Mouse (Mus musculus): ENCODE results near the gene Kctd15. TPM values are rescaled to one million over a fixed set of nuclear protein-coding genes. Genes with fewer than 3 reads are reported as not detected.

Gene Kctd15
- total and polyA plus RNA-seq, 3 experiments, result not detected

- Histone ChIP-seq H3K4me1 (ENCODE audit: control insufficient read depth in 1 of 2, insufficient read depth in 2 of 2, low read length in 2 of 2) (no peaks in the 10 kb centered on the region), H3K27me3 (ENCODE audit: control insufficient read depth in 1 of 2, insufficient read depth in 2 of 2, low read length in 2 of 2) (no peaks in the 10 kb centered on the region), H3K27ac (ENCODE audit: control insufficient read depth, low read depth, low read length) (no peak overlapping the region), H3K9ac (ENCODE audit: control insufficient read depth, low read depth, low read length, poor library complexity, severe bottlenecking) (no peak overlapping the region), H3K9me3 (replicated peaks; ENCODE audit: insufficient read depth, low read length) (no peaks in the 10 kb centered on the region), H3K36me3 (ENCODE audit: control insufficient read depth in 1 of 2, insufficient read depth in 2 of 2, low read length in 2 of 2) (no peaks in the 10 kb centered on the region), H3K4me3 (ENCODE audit: control insufficient read depth in 1 of 2, insufficient read depth in 1 of 2, low read depth in 2 of 2, low read length in 2 of 2) (no peak overlapping the region), H3K79me2 (ENCODE audit: control insufficient read depth, insufficient read depth, low read length, poor library complexity) (no peaks in the 10 kb centered on the region)
- TF ChIP-seq EP300 (IDR thresholded peaks at IDR 0.05; ENCODE audit: low read depth in 1 of 2, low read length in 2 of 2), result no peak
- no peak for TF ChIP-seq UBTF (IDR thresholded peaks at IDR 0.05; ENCODE audit: borderline replicate concordance, insufficient read depth, low read depth, low read length)
- no peak for TF ChIP-seq BHLHE40 (IDR thresholded peaks at IDR 0.05; ENCODE audit: borderline replicate concordance, low read depth, low read length)
- no peak for TF ChIP-seq TAL1 (IDR thresholded peaks at IDR 0.05; ENCODE audit: low read length)
- no peak for TF ChIP-seq MYC (IDR thresholded peaks at IDR 0.05; ENCODE audit: low read depth, low read length)
- TF ChIP-seq ELF1 (IDR thresholded peaks at IDR 0.05; ENCODE audit: low read depth, low read length), result no peak
- TF ChIP-seq RAD21 (IDR thresholded peaks at IDR 0.05; ENCODE audit: low read depth, low read length), result no peak
- TF ChIP-seq POLR2AphosphoS2 (IDR thresholded peaks at IDR 0.05; ENCODE audit: low read length), result no peak
- no peak for TF ChIP-seq NELFE (IDR thresholded peaks at IDR 0.05; ENCODE audit: low read depth, low read length)
- no peak for TF ChIP-seq JUND (IDR thresholded peaks at IDR 0.05; ENCODE audit: low read depth, low read length)
- no peak for TF ChIP-seq MAZ (IDR thresholded peaks at IDR 0.05; ENCODE audit: low read depth, low read length)
- TF ChIP-seq HCFC1 (IDR thresholded peaks at IDR 0.05; ENCODE audit: low read depth, low read length), result no peak
- no peak for DNase-seq (ENCODE audit: low read depth, low spot score)
Measured at GRCm38 (mm10) chr7:34597986-34598385, 58.5 kb downstream of the Kctd15 start.

- Histone ChIP-seq H3K9me3 (replicated peaks; ENCODE audit: insufficient read depth, low read length) (no peaks in the 10 kb centered on the region), H3K4me3 (ENCODE audit: control insufficient read depth in 1 of 2, insufficient read depth in 1 of 2, low read depth in 2 of 2, low read length in 2 of 2) (no peak overlapping the region), H3K9ac (ENCODE audit: control insufficient read depth, low read depth, low read length, poor library complexity, severe bottlenecking) (no peak overlapping the region), H3K27ac (ENCODE audit: control insufficient read depth, low read depth, low read length) (no peak overlapping the region), H3K79me2 (ENCODE audit: control insufficient read depth, insufficient read depth, low read length, poor library complexity) (no peaks in the 10 kb centered on the region), H3K36me3 (ENCODE audit: control insufficient read depth in 1 of 2, insufficient read depth in 2 of 2, low read length in 2 of 2) (no peaks in the 10 kb centered on the region), H3K4me1 (ENCODE audit: control insufficient read depth in 1 of 2, insufficient read depth in 2 of 2, low read length in 2 of 2) (no peaks in the 10 kb centered on the region), H3K27me3 (ENCODE audit: control insufficient read depth in 1 of 2, insufficient read depth in 2 of 2, low read length in 2 of 2) (no peaks in the 10 kb centered on the region)
- TF ChIP-seq GABPA (IDR thresholded peaks at IDR 0.05; ENCODE audit: low read depth, low read length), result no peak
- TF ChIP-seq POLR2A (IDR thresholded peaks at IDR 0.05; ENCODE audit: control insufficient read depth in 1 of 2, insufficient read depth in 1 of 2, low read depth in 1 of 2, low read length in 2 of 2, poor library complexity in 1 of 2), result no peak
- TF ChIP-seq UBTF (IDR thresholded peaks at IDR 0.05; ENCODE audit: borderline replicate concordance, insufficient read depth, low read depth, low read length), result no peak
- TF ChIP-seq HCFC1 (IDR thresholded peaks at IDR 0.05; ENCODE audit: low read depth, low read length), result no peak
- TF ChIP-seq TAL1 (IDR thresholded peaks at IDR 0.05; ENCODE audit: low read length), result no peak
- TF ChIP-seq MAZ (IDR thresholded peaks at IDR 0.05; ENCODE audit: low read depth, low read length), result no peak
- TF ChIP-seq TBP (IDR thresholded peaks at IDR 0.05; ENCODE audit: low read depth, low read length), result no peak
- no peak for TF ChIP-seq NRF1 (IDR thresholded peaks at IDR 0.05; ENCODE audit: insufficient read depth, low read depth, low read length, poor library complexity, severe bottlenecking)
- TF ChIP-seq POLR2AphosphoS2 (IDR thresholded peaks at IDR 0.05; ENCODE audit: low read length), result no peak
- TF ChIP-seq POLR2AphosphoS5 (IDR thresholded peaks at IDR 0.05; ENCODE audit: borderline replicate concordance, low read depth, low read length), result no peak
- TF ChIP-seq ZKSCAN1 (IDR thresholded peaks at IDR 0.05; ENCODE audit: low read depth, low read length), result no peak
- no peak for TF ChIP-seq CHD2 (IDR thresholded peaks at IDR 0.05; ENCODE audit: low read length)
- TF ChIP-seq USF1 (IDR thresholded peaks at IDR 0.05; ENCODE audit: low read depth, low read length), result no peak
- no peak for TF ChIP-seq ZMIZ1 (IDR thresholded peaks at IDR 0.05; ENCODE audit: low read depth, low read length)
- no peak for TF ChIP-seq SMC3 (IDR thresholded peaks at IDR 0.05; ENCODE audit: low read depth, low read length)
- no peak for DNase-seq (ENCODE audit: low read depth, low spot score)
Measured at GRCm38 (mm10) chr7:34596531-34597235, 59.8 kb downstream of the Kctd15 start.
